Mouse (Mus musculus) adrenal gland (tissue): ENCODE data around the gene Gm17689.

ENCODE experiments used
- intact Hi-C: fragments of 180-260 bp; cut with DNase I; formaldehyde crosslinking; loops from one replicate; pipeline ENCODE4 v1.15.1; 2025
- long read RNA-seq, 2 experiments: library from polyadenylated mRNA; unstranded; transcript quantifications; one replicate each; pipeline ENCODE4 v2.0.0; 2020; ENCODE audit warnings: borderline replicate concordance in 1 of 2; ENCODE audit not compliant: insufficient replicate concordance in 1 of 2

Gm17689 gene
- long read RNA-seq, experiment 1 = 0 reads
- long read RNA-seq, experiment 2 = 0 reads

- intact Hi-C loops = no loop called here
Observed at GRCm38 (mm10) chr9:36582535-36582934, at the start of gene Gm17689. TSS of gene Gm17689 (minus strand) at chr9:36582635.

DNA sequence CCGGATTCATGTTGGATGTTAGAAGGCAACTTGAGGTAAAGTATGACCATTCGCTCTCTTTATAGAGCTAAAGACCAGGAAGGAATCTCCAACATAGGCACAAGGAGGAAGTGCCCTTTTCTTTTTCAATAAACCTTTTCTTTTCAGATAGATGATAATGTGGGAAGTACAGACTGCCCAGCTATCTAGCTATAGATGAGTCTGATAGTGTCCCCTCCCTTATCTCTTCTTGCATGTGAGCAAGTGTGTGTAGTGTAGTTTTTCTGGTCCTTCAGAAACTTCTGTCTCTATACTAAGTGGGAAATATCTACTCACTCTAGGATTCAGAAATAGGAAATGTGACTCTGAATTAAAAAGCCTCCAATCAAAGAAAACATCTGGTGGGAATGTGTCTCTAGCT, 40.6 kb downstream of the Gm17689 start, which contains the start of gene Gm5615:
Gene Gm5615 (minus strand): TSS at position 101 of the 400 bp plus-strand sequence.
- intact Hi-C loops = no loop called here
